Mouse (Mus musculus): Measurements from ENCODE around the gene Akap6. TPM values are rescaled to one million over a fixed set of nuclear protein-coding genes. Genes with fewer than 3 reads are reported as not detected.

Akap6 gene
- total and polyA plus RNA-seq, 3 experiments, result not detected

GRCm38 (mm10) chr12:52896785-52897184 lies 197.6 kb downstream of the Akap6 start:
- no peak for TF ChIP-seq HCFC1 (IDR thresholded peaks at IDR 0.05; ENCODE audit: low read depth, low read length)
- no peak for TF ChIP-seq BHLHE40 (IDR thresholded peaks at IDR 0.05; ENCODE audit: borderline replicate concordance, low read depth, low read length)
- no peak for TF ChIP-seq MYB (IDR thresholded peaks at IDR 0.05; ENCODE audit: low read depth, low read length)
- no peak for TF ChIP-seq TAL1 (IDR thresholded peaks at IDR 0.05; ENCODE audit: low read length)
- TF ChIP-seq E2F4 (IDR thresholded peaks at IDR 0.05; ENCODE audit: borderline replicate concordance, low read depth, low read length), result no peak
- TF ChIP-seq ETS1 (IDR thresholded peaks at IDR 0.05; ENCODE audit: low read depth, low read length), result no peak
- TF ChIP-seq MAFK (IDR thresholded peaks at IDR 0.05; ENCODE audit: borderline replicate concordance, low read depth, low read length), result no peak
- Histone ChIP-seq H3K4me1 (ENCODE audit: control insufficient read depth in 1 of 2, insufficient read depth in 2 of 2, low read length in 2 of 2) (no peaks in the 10 kb centered on the region), H3K9me3 (replicated peaks; ENCODE audit: insufficient read depth, low read length) (no peaks in the 10 kb centered on the region), H3K27ac (ENCODE audit: control insufficient read depth, low read depth, low read length) (no peak overlapping the region), H3K4me3 (ENCODE audit: control insufficient read depth in 1 of 2, insufficient read depth in 1 of 2, low read depth in 2 of 2, low read length in 2 of 2) (no peak overlapping the region), H3K36me3 (ENCODE audit: control insufficient read depth in 1 of 2, insufficient read depth in 2 of 2, low read length in 2 of 2) (no peaks in the 10 kb centered on the region), H3K79me2 (ENCODE audit: control insufficient read depth, insufficient read depth, low read length, poor library complexity) (no peaks in the 10 kb centered on the region), H3K27me3 (ENCODE audit: control insufficient read depth in 1 of 2, insufficient read depth in 2 of 2, low read length in 2 of 2) (no peaks in the 10 kb centered on the region), H3K9ac (ENCODE audit: control insufficient read depth, low read depth, low read length, poor library complexity, severe bottlenecking) (no peak overlapping the region)
- DNase-seq (ENCODE audit: low read depth, low spot score), result no peak

GRCm38 (mm10) chr12:52898130-52898529 lies 198.9 kb downstream of the Akap6 start:
- H3K4me1 ChIP-seq (ENCODE audit: control insufficient read depth in 1 of 2, insufficient read depth in 2 of 2, low read length in 2 of 2), result no peaks in the 10 kb centered on the region
- TF ChIP-seq ZKSCAN1 (IDR thresholded peaks at IDR 0.05; ENCODE audit: low read depth, low read length) (no peak), RAD21 (IDR thresholded peaks at IDR 0.05; ENCODE audit: low read depth, low read length) (no peak), UBTF (IDR thresholded peaks at IDR 0.05; ENCODE audit: borderline replicate concordance, insufficient read depth, low read depth, low read length) (no peak), ZNF384 (IDR thresholded peaks at IDR 0.05; ENCODE audit: low read depth, low read length) (no peak), TBP (IDR thresholded peaks at IDR 0.05; ENCODE audit: low read depth, low read length) (no peak), USF1 (IDR thresholded peaks at IDR 0.05; ENCODE audit: low read depth, low read length) (no peak), E2F4 (IDR thresholded peaks at IDR 0.05; ENCODE audit: borderline replicate concordance, low read depth, low read length) (no peak), TAL1 (IDR thresholded peaks at IDR 0.05; ENCODE audit: low read length) (no peak), GABPA (IDR thresholded peaks at IDR 0.05; ENCODE audit: low read depth, low read length) (no peak), KAT2A (conservative IDR thresholded peaks at IDR 0.05; ENCODE audit: low read depth, low read length) (no peak), GATA1 (IDR thresholded peaks at IDR 0.05; ENCODE audit: low read depth, low read length) (no peak), CTCF (IDR thresholded peaks at IDR 0.05 in 2 of 3, conservative IDR thresholded peaks at IDR 0.05 in 1 of 3; ENCODE audit: control insufficient read depth in 1 of 3, insufficient read depth in 1 of 3, low read depth in 2 of 3, low read length in 3 of 3, poor library complexity in 1 of 3, severe bottlenecking in 1 of 3) (no peak), EP300 (IDR thresholded peaks at IDR 0.05; ENCODE audit: low read depth in 1 of 2, low read length in 2 of 2) (no peak), CHD2 (IDR thresholded peaks at IDR 0.05; ENCODE audit: low read length) (no peak), POLR2A (IDR thresholded peaks at IDR 0.05; ENCODE audit: control insufficient read depth in 1 of 2, insufficient read depth in 1 of 2, low read depth in 1 of 2, low read length in 2 of 2, poor library complexity in 1 of 2) (no peak)
- no peak overlapping the region for H3K9ac ChIP-seq (ENCODE audit: control insufficient read depth, low read depth, low read length, poor library complexity, severe bottlenecking)
- no peak for DNase-seq (ENCODE audit: low read depth, low spot score)
- no peaks in the 10 kb centered on the region; a peak in 1 of 4 replicates for H3K27me3 ChIP-seq (ENCODE audit: control insufficient read depth in 1 of 2, insufficient read depth in 2 of 2, low read length in 2 of 2)
- no peaks in the 10 kb centered on the region for H3K36me3 ChIP-seq (ENCODE audit: control insufficient read depth in 1 of 2, insufficient read depth in 2 of 2, low read length in 2 of 2)
- H3K27ac ChIP-seq (ENCODE audit: control insufficient read depth, low read depth, low read length), result no peak overlapping the region
- no peaks in the 10 kb centered on the region for H3K9me3 ChIP-seq (replicated peaks; ENCODE audit: insufficient read depth, low read length)
- no peak overlapping the region for H3K4me3 ChIP-seq (ENCODE audit: control insufficient read depth in 1 of 2, insufficient read depth in 1 of 2, low read depth in 2 of 2, low read length in 2 of 2)
- no peaks in the 10 kb centered on the region for H3K79me2 ChIP-seq (ENCODE audit: control insufficient read depth, insufficient read depth, low read length, poor library complexity)
